Mouse (Mus musculus) midbrain, embryonic 16.5 days (tissue): ENCODE results near the gene Dnajb13. TPM values are rescaled to one million over a fixed set of nuclear protein-coding genes. Genes with fewer than 3 reads are reported as not detected.

Experiments
- ATAC-seq: fragments of 200-750 bp; cut with Nextera tagmentation; 2 replicates; pipeline ENCODE4 v1.8.0; 2017; ENCODE audit warnings: moderate TSS enrichment
- H3K27ac ChIP-seq: fragments of 300-500 bp; sonication (generic); 2 replicates; pipeline ENCODE4 v1.5.1; 2014; ENCODE audit warnings: mild to moderate bottlenecking, low read length, mixed read lengths
- H3K27me3 ChIP-seq: fragments of 300-500 bp; sonication (generic); 2 replicates; pipeline ENCODE4 v1.6.1; 2014; ENCODE audit warnings: low read depth, low read length, mixed read lengths; ENCODE audit not compliant: control insufficient read depth, insufficient read depth
- H3K36me3 ChIP-seq: fragments of 300-500 bp; sonication (generic); 2 replicates; pipeline ENCODE4 v1.6.1; 2014; ENCODE audit warnings: mild to moderate bottlenecking, low read length, moderate library complexity, mixed read lengths; ENCODE audit not compliant: control insufficient read depth, insufficient read depth
- H3K4me1 ChIP-seq: fragments of 300-500 bp; sonication (generic); 2 replicates; pipeline ENCODE4 v1.6.1; 2014; ENCODE audit warnings: mild to moderate bottlenecking, low read length, mixed read lengths; ENCODE audit not compliant: control insufficient read depth, insufficient read depth
- H3K4me2 ChIP-seq: fragments of 300-500 bp; sonication (generic); 2 replicates; pipeline ENCODE4 v1.6.1; 2014; ENCODE audit warnings: mild to moderate bottlenecking, low read length, mixed read lengths
- H3K4me3 ChIP-seq: fragments of 300-500 bp; sonication (generic); 2 replicates; pipeline ENCODE4 v1.5.1; 2014; ENCODE audit warnings: low read depth, mild to moderate bottlenecking, low read length, moderate library complexity, mixed read lengths
- H3K9ac ChIP-seq: fragments of 300-500 bp; sonication (generic); 2 replicates; pipeline ENCODE4 v1.6.1; 2014; ENCODE audit warnings: low read depth, low read length, mixed read lengths
- H3K9me3 ChIP-seq: fragments of 300-500 bp; sonication (generic); replicated peaks from 2 replicates; pipeline ENCODE4 v1.6.1; 2014; ENCODE audit warnings: mild to moderate bottlenecking, low read length, mixed read lengths; ENCODE audit not compliant: control insufficient read depth, poor library complexity, severe bottlenecking
- WGBS: fragments of 180-500 bp; shearing (Covaris S2); extraction: QIAGEN DNeasy Blood & Tissue Kit; methylation state at CpG from one replicate; pipeline ENCODE4 v1.1.7; 2014; 5-methylcytosine and 5-hydroxymethylcytosine counted together
- polyA plus RNA-seq: library from polyadenylated mRNA; unstranded; fragments of >200 nt; fragmentation: Nextera tagmentation; extraction: Ambion mirVana; gene quantifications from 2 replicates; pipeline ENCODE4 v1.2.1, GENCODE M21; 2015

Gene Dnajb13
- polyA plus RNA-seq, 1 experiment from 2014 or later, result 3.9 TPM

DNA sequence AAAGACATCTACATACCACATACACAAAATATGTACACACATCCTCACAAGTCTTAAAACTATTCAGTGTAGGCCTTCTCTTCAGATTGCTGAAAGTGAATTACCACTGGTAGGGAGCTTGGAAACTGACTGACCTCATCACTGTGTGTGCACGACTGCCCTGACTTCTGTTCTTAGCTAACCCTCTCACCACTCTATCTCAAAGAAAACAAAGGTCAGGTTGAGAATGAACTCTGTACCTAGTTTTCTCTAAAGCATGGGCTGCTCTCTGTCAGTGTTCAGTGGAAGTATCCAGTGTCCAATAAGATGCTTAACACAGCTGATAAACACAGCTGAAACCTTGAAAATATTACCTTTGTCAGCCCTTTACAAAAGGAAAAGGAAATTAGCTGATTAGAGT is 29.7 kb upstream of the Dnajb13 start:
- H3K4me3 ChIP-seq, result no peak overlapping the region
- H3K4me1 ChIP-seq, result no peaks in the 10 kb centered on the region
- H3K36me3 ChIP-seq, result peaks cover 17% of the 10 kb centered on the region
- no peak for ATAC-seq
- H3K4me2 ChIP-seq, result no peak overlapping the region
- no peaks in the 10 kb centered on the region for H3K27me3 ChIP-seq
- no peak overlapping the region for H3K27ac ChIP-seq
- H3K9ac ChIP-seq, result no peak overlapping the region
- H3K9me3 ChIP-seq, result no peaks in the 10 kb centered on the region
- WGBS, result 67% methylated on average over 1 of the region's 1 CpGs

DNA sequence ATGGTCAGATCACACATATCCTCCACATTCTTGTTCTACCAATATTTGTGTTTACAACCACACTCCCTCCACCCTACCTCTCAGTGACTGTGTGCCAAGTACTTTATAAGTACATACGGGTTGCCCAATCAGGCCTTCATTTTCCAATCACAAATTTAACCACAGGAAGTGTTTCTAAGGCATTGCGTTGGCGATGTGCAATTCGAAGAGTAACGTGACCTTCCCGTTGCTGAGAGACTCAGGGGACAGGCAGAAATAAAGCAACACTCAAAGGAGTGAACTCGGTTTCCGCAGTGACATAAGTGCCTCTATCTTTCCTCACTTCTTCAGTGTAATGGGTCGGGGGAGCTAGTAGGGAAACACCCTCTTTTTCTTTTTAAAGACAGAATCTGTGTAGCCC is 24.8 kb upstream of the Dnajb13 start:
- H3K9ac ChIP-seq, result no peak overlapping the region
- H3K4me3 ChIP-seq, result no peak overlapping the region
- WGBS, result 96% methylated on average over 9 of the region's 9 CpGs
- H3K36me3 ChIP-seq, result peaks cover 16% of the 10 kb centered on the region
- H3K27me3 ChIP-seq, result no peaks in the 10 kb centered on the region
- H3K27ac ChIP-seq, result no peak overlapping the region
- H3K4me2 ChIP-seq, result no peak overlapping the region
- H3K4me1 ChIP-seq, result peaks cover 9% of the 10 kb centered on the region
- H3K9me3 ChIP-seq, result no peaks in the 10 kb centered on the region
- ATAC-seq, result no peak

DNA sequence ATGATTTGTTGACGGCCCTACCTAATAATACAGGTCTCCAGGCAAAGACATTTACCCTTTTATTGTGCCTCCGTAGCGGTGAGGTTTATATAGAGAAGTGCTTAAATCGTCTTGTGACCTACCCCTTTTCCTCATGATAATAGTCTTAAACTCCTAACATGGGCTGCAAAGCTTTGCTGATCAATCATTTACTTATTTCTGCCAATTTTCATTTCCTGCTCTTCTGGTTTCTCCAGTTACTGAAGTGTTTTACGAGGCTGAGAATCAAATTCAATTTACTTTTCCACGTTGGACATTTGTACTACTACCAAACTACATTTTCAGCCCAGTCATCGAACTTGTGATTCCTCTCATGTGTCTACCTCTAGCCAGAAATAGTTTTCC is 22.8 kb upstream of the Dnajb13 start:
- peak overlapping the region; percentile 92 for H3K27ac ChIP-seq
- WGBS, result 38% methylated on average over 7 of the region's 7 CpGs
- H3K4me3 ChIP-seq, result peak overlapping the region; percentile 73
- H3K9ac ChIP-seq, result peak overlapping the region; percentile 88
- ATAC-seq, result no peak
- H3K9me3 ChIP-seq, result no peaks in the 10 kb centered on the region
- peaks cover 16% of the 10 kb centered on the region for H3K36me3 ChIP-seq
- peaks cover 9% of the 10 kb centered on the region for H3K4me1 ChIP-seq
- H3K4me2 ChIP-seq, result peak overlapping the region; percentile 69
- no peaks in the 10 kb centered on the region for H3K27me3 ChIP-seq

DNA sequence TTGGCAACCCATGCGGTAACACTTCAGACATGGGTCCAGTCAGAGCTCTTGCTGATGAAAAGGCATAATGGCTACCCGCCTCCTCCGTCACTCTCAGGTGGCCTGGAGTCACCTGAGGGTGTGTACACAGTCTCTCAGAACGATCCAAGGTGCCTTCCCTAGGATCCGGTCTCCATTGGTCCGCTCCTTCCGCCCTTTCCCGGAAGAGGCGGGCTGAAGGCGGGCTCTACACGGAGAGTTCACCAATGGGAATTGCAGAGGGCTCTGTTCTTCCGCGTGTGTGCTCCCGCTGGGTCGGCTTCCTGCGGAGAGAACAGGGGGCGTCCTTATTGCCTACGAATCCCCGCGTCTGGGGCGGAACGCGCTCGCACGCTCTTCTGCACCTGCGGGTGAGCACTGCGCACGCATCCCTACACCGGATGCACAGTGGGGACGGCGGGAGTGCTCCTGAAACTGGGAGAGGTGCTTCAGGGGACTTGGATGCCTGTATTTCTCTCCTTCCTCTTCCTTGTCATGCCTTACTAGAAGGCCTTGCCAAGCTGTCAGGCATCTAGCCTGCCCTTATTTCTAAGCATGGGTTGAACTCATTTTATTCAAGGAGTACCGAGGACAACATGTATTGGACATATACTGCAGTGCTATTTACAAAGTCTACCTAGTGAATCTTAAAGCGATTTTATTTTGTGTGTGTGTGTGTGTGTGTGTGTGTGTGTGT is 22.2 kb upstream of the Dnajb13 start, which contains the start of gene Coa4:
Gene Coa4 (plus strand): TSS at position 268 of the 715 bp plus-strand sequence.
- ATAC-seq, result peak; percentile 100
- Histone ChIP-seq H3K9ac (peak within 1 kb of the TSS; percentile 88), H3K4me2 (peak within 1 kb of the TSS; percentile 69), H3K4me3 (peak within 1 kb of the TSS; percentile 73), H3K27me3 (no peaks in the 10 kb centered on the region), H3K4me1 (peaks cover 9% of the 10 kb centered on the region), H3K9me3 (no peaks in the 10 kb centered on the region), H3K27ac (peak within 1 kb of the TSS; percentile 92), H3K36me3 (peaks cover 16% of the 10 kb centered on the region)
- WGBS, result under 1% methylated on average over 33 of the region's 33 CpGs

DNA sequence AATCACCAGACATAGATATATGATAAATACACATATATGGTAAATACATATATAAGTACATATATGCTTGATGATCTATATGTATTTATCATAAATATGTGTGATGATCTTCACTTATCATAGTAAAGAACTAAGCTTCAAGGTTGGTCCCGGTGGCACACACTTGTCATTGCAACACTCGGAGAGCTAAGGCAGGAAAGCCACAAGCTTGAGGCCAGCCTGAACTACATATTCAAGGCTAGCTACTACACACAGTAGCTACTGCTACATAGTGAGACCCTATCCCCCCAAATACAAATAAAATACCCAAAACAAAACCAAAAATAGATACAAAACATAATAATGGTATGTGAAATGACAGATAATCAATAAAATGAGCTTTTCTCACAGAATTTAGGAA is 21.1 kb upstream of the Dnajb13 start:
- peaks cover 9% of the 10 kb centered on the region for H3K4me1 ChIP-seq
- H3K36me3 ChIP-seq, result peaks cover 16% of the 10 kb centered on the region
- no peaks in the 10 kb centered on the region for H3K27me3 ChIP-seq
- ATAC-seq, result no peak
- no peak overlapping the region for H3K27ac ChIP-seq
- no peaks in the 10 kb centered on the region for H3K9me3 ChIP-seq
- 80% methylated on average over 2 of the region's 2 CpGs for WGBS
- no peak overlapping the region for H3K4me3 ChIP-seq
- no peak overlapping the region for H3K9ac ChIP-seq
- H3K4me2 ChIP-seq, result peak overlapping the region; percentile 58

DNA sequence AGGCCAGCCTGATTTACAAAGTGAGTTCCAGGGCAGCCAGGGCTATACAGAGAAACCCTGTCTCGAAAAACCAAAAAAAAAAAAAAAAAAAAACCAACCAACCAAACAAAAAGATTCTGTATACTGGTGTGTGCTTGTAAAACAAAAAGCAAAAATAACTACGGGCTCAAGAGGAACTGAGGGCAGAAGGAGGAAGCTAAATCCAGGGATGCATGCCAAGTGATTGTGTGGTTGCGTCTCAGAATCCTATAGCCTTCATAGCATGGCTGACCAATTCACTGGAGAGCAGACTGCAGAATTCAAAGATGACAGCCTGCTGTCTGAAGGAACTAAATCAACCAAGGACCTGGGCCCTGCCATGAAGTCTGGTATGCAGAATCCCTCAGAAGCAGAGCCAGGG is 19.5 kb upstream of the Dnajb13 start:
- peaks cover 4% of the 10 kb centered on the region; the same call in 1 of the 2 replicates for H3K36me3 ChIP-seq
- no peak overlapping the region for H3K9ac ChIP-seq
- WGBS, result 87% methylated on average over 3 of the region's 3 CpGs
- H3K27ac ChIP-seq, result no peak overlapping the region
- H3K4me1 ChIP-seq, result peaks cover 9% of the 10 kb centered on the region
- no peaks in the 10 kb centered on the region for H3K27me3 ChIP-seq
- H3K9me3 ChIP-seq, result no peaks in the 10 kb centered on the region
- ATAC-seq, result no peak
- no peak overlapping the region for H3K4me3 ChIP-seq
- no peak overlapping the region for H3K4me2 ChIP-seq

DNA sequence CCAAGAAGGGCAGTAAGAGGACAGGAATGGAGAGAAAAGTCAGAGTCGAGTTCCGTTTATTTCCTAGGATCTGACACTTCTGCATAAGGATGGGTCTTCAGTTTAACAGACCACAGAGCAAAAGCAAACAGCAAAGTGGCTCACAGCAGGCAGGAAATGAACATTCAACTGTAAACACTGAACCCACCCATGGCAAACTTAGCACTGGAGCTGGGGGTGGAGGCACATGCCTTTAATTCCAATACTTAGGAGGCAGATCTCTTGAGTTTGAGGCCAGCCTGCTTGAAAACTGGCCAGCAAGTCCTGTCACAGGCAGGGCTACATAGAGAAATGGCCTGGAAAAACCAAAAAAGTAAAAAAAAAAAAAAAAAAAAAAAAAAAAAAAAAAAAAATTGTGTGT is 18.7 kb upstream of the Dnajb13 start:
- no peaks in the 10 kb centered on the region for H3K9me3 ChIP-seq
- WGBS, result 80% methylated on average over 2 of the region's 2 CpGs
- no peak overlapping the region for H3K4me2 ChIP-seq
- H3K4me1 ChIP-seq, result peaks cover 9% of the 10 kb centered on the region
- H3K4me3 ChIP-seq, result no peak overlapping the region
- no peak overlapping the region for H3K27ac ChIP-seq
- no peak for ATAC-seq
- H3K27me3 ChIP-seq, result no peaks in the 10 kb centered on the region
- no peaks in the 10 kb centered on the region for H3K36me3 ChIP-seq
- no peak overlapping the region for H3K9ac ChIP-seq

DNA sequence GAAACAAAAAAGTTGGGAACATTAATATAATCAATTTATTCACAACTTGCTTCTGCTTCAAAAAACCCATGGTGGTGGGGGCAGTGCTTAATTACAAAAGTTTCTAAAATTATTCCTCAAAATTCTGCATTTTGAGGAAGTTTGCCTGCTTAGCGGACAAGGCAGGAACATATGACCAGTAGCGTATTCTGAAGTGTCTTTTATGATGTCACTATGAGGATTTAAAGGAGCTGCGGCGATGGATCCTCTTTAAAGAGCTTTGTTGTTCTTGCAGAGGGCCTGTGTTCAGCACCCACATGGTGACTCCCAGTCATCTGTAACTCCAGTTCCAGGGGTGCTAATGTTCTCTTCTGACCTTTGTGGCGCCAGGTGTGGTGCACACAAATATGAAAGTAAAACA is 16.0 kb upstream of the Dnajb13 start:
- Histone ChIP-seq H3K36me3 (no peaks in the 10 kb centered on the region), H3K4me1 (no peaks in the 10 kb centered on the region), H3K4me2 (no peak overlapping the region), H3K9me3 (no peaks in the 10 kb centered on the region), H3K27me3 (no peaks in the 10 kb centered on the region), H3K4me3 (no peak overlapping the region), H3K9ac (no peak overlapping the region), H3K27ac (no peak overlapping the region)
- WGBS, result 91% methylated on average over 5 of the region's 5 CpGs
- no peak for ATAC-seq

DNA sequence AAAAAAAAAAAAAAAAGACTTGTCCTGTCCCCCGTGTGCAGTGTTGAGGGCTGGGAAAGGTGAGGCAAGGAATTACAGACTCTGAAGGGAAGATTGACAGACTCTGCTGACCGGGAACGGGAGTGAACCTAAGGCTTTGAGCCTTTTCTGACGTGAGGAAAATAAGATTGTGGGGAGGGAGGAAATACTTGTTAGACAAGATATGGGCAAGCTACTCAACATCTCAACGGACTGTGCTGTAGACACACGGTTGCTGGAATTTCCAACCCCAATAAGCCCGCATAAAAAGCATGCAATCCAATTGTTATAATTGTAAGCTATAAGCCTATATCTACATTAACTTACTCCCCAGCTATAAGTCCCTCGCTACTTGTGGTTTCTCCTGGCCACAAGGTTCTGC is 9.9 kb upstream of the Dnajb13 start:
- WGBS, result 80% methylated on average over 8 of the region's 8 CpGs
- Histone ChIP-seq H3K9me3 (no peaks in the 10 kb centered on the region), H3K36me3 (no peaks in the 10 kb centered on the region), H3K27ac (no peak overlapping the region), H3K4me3 (no peak overlapping the region), H3K4me2 (no peak overlapping the region), H3K4me1 (no peaks in the 10 kb centered on the region), H3K27me3 (no peaks in the 10 kb centered on the region), H3K9ac (no peak overlapping the region)
- ATAC-seq, result no peak
